Mouse (Mus musculus) thymus, postnatal 25 days (tissue): ENCODE measurements around the gene Tmem163.

ENCODE experiments used
- DNase-seq: peaks from one replicate; pipeline ENCODE4 v3.0.0; 2022

Gene Tmem163

DNA sequence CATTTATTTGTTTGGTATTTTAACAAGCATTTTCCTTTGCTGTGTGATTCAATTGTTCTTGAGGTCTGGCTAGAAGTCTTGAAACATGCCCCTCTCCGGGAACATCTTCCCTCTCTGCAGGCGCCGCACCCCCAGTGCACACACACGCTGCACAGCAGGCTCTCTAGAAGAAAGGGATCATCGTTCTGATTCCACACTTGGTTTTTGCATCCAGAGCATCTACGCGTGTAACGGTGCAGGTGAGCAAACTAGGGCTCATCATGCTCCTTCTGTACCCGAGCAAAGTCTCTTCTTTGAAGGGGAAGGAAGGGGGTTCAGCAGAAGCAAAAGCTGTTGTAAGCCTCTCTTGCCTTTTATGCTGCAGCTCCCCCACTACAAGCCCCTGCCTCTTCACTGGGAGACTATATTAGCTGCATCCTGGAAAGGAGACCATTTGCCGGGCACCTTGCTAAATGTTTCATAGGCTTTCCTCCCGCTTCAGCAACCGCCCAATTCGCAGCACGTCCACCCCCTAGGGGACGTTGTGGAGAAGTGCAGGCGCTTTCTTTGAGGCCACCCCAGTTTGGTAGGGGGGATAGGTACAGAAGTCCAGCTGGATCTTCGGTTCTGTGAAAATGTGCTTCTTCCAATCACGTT, at the start of gene Tmem163:
Gene Tmem163 (minus strand): TSS at position 51 of the 636 bp plus-strand sequence.
- peak; percentile 58 for DNase-seq

DNA sequence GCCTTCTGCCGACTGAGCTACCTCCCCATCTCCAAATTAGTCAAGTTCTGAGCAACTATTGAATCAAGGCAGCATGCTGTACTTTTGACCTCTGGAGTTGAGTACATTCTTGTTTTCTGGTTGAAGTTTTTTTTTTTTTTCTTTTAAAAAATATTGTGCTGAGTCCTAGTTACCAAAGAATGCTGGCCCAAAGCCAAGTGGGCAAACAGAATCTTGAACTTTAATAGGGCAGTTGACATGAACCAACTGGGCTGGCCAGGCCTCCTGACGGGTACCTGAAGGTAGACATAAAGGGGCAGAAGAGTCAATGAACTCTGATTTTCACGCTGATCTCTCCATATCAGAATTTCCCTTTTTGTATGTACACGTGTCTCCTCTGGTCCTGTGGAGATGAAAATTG, 49.7 kb upstream of the Tmem163 start, which contains the start of gene Acmsd:
Gene Acmsd (plus strand): TSS at position 318 of the 400 bp plus-strand sequence.
- DNase-seq: no peak

DNA sequence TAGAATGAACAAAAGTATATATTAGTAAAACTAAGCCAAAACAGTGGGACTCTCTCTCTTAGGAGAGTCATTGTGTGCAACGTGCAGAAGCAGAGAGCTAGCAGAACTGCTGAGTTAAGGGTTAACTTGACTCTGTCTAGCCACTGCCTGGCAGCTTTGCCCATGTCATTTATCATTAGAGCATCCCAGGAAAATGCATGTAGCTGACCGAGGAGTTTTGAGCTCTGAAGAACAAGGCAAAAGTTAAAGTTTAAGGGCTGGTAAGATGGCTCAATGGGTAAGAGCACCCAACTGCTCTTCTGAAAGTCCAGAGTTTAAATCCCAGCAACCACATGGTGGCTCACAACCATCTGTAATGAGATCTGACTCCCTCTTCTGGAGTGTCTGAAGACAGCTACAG, 44.2 kb upstream of the Tmem163 start:
- no peak for DNase-seq

DNA sequence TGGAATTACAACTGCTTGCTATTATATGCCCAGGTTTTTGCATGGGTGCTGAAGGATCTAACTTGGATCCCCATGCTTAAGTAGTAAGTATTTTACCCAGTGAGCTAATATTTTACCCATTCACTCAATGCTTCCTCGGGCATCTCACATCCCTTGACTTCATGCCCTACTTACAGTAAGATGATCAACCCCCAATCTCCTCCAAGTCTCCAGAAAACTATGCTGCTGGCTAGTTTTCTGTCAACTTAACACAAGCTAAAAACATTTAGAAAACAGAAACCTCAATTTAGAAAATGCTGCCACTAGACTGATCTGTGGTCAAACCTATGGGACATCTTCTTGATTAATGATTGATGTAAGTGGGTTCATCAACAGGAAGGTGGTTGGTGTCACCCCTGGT, 38.9 kb upstream of the Tmem163 start:
- DNase-seq: no peak

DNA sequence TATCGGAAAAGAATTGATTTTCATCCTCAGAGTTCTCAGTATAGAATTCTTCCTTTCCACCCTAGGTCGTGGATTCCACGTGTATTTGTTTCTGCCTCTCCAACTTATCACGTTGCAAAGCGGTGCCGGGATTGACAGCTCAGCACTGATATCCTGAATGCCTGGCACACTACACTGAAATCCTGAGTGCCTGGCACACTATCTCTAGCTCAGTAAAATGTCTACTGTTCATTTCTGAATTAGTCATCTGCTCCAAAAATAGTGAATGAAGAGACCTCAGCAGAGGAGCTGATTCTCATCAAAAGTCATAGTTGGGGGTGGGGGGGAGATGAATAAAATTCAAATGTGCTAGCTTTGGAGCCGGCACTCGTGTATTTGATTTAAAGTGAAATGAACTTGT, 37.1 kb upstream of the Tmem163 start:
- no peak for DNase-seq

DNA sequence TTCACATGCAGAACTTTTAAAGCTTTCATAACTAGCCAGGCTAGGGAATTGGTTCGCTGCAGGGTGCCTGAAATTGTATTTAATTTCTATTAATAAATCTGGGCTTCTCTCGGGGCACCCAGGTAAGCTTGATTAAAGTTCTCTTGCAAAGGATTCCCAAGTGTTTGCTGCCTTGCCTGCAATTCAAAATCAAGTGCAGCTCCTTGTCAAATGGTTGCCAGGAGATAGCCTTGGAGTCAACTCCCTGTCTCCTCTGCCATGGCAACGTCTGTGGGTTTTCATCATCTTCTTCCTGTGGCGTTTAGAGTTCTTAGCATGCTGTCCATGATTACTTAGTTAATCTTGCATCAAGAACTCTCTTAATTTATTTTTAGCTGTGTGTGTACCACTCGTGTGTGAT, 26.9 kb upstream of the Tmem163 start:
- no peak for DNase-seq

DNA sequence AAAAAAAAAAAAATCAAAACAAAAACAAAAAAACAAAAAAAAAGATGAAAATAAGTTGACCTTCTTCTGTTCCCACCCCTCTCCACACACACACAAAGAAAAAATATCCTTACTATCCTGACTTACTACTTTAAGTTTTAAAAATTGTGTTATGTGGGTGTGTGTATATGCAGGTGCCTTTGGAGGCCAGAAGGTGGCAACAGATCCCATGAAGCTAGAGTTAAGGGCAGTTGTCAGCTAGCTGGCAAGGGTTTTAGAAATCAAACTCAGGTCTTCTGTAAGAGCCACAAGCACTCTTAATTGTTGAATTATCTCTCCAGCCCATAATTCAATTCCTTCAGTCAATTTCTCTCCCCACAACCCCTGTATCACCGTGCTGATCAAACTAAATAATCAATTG, 22.8 kb upstream of the Tmem163 start:
- DNase-seq: no peak

DNA sequence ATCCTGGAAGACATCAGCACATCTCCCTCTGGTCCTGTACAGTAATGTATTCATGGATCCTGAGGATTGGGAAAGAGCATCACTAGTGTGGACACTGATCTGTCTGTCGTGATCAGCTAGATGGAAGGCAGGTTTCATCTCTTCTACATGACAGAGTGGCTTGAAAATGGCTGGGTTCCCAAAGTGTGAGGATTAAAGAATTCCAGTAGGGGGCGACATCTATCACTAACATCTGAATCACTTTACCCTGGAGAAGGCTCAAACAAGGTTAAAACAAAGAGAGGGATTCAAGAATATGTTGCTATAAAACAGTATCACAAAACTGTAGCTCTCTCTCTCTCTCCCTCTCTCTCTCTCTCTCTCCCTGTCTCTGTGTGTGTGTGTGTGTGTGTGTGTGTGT, 17.2 kb upstream of the Tmem163 start:
- DNase-seq: no peak

DNA sequence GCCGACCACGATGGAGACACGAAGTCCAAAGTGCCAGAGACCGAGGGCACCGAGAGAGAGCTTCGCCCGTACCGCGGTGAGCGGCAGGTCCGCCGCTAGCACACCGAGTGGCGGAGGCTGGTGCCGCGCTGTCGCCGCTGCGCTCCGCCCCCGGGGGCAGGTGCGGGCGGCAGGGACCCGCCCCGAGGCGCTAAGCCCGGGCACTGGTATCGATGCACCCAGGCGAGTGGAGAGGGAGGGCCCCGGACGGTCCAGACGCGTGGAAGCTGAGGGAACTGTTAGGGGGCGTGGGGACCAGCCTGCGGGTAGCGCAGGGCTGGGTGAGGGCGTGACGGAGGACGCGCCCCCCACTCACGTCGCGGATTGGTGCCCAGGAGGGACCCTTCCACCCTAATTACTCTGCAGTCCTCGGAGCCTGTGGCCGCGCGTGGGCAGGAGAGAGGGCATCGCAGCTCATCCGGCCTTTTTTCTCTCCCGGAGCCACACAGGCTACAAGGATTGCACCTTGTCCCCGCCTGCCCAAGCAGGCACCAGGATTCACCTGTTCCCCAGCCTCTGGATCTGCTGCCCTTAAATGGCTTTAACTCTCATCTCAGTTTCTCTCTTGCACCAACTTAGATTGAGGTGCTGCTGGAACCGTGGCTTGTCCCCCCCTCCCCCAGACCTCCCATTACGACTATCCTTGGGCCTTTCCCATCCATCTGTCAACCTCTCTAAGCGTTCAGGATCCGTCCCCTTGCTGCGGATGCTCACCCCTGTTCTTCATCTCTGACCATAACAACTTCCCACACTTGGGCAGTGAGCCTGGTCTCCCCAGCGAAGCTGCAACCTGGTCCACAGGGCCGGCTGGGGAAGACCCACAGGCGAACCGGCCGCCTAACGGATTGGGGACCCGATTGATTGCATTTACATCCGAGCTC, 1.4 kb downstream of the Tmem163 start:
- DNase-seq: peak; percentile 31

DNA sequence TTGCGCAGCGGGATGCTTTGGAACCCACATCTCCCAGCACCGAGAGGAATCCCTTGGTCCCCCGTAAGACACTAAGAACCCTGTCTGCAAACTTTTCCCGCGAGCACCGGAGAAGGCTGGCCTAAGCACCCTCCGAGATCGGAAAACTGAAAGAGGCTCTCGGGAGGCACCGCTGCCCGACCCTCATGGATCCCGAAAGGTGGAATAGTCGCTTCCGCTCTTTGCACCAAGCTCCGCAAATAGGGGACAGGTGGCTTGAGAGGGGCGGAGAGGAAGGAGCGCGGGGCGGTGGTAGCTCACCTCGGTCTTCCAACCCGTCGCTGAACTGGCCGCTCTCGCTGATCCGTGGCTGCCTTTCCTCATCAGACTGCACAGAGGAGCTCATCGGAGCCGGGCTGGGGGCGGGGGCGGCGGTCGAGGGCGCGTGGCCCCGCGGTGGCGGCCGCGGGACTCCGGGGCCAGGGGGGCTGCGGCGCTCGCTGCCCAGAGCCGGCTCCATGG, 2.2 kb downstream of the Tmem163 start:
- DNase-seq: peak; percentile 13

DNA sequence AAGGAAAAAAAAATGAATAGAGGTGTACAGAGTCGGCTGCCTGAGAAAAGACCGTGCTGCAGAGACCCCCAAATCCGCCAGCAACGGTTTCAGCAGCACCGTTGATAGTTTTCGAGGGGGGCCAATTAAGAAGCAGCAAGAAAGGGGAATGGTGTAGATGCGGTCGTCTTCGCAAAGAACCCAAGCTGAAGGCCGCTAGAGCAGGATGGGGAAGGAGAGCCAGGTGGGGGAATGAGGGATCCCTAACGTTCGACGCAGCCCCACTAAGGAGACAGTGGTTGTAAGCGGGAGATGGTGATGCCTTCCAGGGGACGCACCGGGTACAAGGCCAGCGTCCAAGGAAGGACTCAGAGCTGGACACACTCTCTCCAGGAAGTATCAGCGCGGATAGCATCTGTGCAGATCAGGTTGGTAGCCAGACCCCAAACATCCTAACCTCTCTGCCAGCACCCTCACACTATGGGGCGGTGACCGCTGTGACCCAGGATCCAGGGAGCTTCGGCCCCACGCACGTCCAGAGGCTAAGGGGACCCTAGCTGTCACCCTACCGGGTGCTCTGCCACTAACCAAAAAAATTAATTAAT, 2.7 kb downstream of the Tmem163 start:
- no peak for DNase-seq

DNA sequence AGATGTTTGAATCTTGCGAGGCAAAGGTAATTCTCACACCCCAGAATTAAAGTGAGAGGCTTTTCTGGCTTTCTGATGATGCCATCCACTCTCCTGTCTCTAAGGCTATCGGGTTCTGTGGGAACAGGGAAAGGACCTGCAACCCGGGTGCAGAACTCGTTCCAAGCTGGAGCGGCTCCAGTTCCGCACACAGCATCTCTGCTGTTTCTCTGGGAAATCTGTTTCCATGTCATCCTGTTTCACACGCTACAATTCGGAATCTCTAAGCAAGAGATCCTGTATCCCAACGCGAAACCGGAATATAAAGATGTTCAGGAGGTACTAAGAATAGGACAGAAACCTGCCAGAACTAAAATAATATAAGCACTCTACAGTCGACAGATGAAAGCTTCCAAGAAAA, 3.2 kb downstream of the Tmem163 start:
- no peak for DNase-seq

DNA sequence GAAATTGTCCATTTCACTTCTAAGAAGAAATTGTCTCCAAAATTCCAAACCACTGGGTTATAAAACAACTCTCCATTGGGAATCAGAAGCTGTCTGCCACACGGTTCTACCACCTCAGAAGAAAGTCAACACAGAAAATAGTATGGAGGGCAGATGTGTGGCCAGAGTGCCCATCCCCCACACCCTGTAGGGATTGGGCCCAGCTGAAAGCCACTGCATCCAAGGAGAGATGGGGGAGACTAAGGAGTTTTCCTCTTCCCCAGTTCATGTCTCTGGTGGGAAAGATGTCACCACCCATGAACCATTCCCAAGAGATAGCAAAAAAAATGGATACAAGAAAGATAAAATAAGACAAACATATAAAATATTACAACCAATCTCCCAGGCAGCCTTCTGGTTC, 4.1 kb downstream of the Tmem163 start:
- DNase-seq: no peak

DNA sequence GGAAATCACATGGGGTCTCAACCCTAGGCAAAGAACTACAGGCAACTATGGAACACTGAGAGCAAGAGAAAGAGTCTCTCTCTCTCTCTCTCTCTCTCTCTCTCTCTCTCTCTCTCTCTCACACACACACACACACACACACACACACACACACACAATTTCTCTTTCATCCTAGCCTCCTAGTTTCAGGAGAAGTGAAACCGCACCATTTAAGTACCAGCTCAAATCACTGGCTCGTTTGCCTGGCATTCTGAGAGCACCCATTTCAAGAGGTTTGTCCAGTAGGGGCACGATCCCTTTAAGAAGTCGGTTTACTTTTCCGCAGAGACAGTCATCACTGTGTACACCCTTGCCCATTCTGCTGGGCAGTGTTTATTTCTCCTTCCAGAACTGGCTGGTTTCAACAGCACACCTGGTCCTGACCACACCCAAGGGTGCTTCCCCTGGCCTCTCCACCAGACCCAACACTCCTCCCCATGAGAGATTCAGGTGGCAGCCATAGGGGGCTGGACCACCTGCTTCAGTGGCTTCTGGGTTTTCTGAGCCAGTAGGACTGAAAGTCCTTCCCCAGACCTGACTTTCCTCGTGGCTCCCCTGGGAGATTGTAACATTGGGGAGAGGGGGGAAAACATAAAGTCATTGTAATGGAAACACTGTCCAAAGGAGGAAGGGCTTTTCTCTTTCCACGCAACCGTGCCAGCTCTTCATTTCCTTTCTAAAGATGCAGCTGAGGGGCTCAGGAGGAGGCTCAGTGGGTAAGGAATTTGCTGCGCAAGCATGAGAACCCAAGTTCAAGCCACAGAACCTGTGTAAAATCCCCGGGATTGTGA, 5.9 kb downstream of the Tmem163 start:
- DNase-seq: no peak

DNA sequence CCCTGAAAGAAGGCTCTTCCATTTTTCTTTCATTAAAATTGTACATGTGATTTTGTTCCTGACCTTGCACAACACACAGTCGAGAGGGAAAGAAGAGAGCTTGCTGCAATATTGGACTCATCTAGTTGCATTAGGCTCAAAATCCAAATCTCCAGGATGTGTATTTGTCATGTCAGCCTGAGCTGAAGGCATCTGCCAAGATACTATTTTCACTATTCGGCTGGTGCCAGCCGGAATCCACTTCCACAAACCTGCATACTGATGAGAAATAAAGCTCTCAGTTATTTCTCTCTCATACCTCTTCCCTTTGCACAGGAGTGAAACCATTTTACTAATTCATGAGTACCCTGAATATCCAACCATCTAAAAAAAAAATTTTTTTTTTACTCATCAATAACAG, 11.2 kb downstream of the Tmem163 start:
- no peak for DNase-seq

DNA sequence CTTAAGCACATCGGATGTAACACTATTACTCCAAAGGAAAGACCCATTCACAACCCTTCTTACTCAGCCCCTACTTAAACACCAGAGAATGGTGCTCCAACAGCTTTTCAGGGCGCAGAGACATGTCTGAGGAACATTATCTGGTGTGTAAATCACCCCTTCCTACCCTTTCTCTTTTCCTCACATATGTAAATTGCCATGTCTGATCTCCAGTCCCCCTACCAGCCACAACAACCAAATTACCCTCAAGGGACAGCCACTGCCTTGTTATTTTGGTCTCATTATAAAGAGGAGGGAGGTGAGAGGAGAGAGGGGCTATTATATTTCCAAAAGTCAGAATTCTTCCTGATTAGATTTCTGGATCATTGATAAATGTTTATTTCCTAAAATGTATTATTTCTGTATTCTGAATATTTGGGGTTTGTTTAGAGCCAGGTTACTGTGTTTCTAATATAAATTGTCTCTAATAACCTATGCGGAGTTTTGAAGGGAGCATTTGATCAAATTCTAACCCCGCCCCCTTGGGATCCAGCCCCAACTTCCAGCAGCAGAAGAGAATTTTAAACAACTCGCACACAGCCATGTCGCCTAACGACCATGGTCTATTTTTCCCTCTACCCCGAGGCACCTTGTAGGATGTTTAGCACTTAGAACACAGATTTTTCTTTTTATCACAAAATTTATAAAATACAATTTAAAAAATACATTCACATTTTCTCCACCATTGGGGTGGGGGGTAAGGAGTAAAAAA, 12.1 kb downstream of the Tmem163 start:
- no peak for DNase-seq

DNA sequence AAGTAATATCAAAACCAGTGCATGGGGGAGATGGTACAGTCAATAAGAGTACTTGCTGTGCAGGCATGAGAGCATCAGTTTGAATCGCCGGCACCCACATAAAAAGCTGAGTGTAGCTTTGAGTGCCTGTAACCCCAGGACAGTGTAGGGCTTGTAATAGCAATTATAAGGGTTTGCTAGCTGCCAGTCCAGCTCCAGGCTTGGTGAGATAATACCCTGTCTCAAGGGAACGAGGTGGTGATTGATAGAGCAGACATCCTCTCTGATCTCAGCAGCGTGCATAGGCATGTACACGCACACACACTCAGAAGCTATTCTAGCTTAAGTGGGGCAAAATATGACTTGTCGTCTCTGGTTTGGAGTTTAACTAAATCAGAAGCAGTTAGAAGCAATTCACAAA, 13.1 kb downstream of the Tmem163 start:
- no peak for DNase-seq

DNA sequence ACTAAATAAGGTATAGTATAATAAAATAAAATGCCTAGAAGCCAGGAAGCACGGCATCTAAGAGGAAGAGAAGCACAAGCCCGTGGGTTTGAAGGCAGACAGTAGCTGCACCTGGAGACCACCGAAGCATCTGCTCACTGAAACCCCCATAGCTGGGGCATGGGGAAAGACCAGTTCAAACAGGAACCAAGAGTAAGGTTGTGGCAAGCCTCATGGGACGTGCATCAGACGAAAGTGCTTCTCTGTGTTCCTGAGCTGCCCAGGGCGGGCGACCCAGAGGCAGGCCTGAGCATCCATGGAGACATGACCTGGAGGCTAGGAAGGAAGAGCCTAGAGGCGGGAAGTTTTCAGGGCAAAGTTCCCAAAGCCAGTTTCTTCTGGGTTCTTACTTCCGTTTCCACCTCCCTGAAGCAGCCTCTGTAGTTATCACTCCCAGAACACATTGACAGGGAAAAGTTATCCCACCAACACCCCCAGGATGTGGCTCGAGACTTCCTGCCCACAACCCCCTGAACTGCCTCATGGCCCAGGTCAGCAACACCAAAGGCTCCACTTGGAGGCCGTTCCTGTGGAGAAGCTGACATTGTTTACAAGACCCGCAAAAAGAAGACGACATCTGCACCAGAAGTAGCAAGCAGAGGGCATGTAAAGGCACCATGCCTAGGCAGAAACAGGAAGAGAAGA, 16.8 kb downstream of the Tmem163 start:
- peak; percentile 13 for DNase-seq

DNA sequence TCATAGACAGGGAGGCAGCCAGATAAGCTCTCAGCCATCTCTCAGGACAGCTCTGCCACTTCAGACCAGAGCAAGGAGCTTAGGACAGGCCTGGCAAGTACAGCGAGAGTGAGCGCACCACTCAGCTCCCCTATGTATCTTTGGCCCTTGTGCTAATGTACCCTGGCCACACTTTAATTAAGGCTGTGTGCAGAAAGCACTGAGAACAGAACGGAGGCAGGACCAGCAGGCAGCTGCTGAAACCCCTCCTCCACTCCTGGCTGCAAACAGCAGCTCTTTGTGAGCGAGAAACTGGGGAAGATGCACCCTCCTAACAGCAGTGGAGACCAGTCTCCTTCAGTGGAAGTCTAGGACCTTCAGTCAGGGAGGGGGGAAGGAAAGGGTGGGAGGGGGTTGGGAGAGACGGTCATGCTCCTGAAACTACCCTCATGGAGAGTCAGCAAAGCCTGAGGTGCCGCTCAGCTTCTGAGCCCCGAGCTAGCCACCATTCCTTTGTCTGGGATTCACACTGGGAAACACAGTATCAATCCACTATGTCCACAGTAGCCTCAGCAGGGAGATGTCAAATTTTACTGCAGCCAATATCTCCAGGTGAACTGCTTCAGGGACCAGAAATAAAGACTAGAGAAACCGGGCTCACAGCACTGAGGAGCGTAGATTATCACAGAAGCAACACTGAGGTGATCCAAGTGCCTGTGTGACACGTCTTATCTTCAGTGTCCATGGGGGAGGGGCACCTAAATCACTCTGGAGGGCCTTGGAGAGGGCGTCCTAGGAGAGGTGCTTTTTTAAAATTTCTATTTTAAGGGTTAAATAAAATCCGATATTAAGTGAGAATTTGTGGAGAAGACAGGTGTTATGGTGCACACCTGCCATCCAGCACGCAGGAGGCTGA, 18.0 kb downstream of the Tmem163 start:
- DNase-seq: no peak

DNA sequence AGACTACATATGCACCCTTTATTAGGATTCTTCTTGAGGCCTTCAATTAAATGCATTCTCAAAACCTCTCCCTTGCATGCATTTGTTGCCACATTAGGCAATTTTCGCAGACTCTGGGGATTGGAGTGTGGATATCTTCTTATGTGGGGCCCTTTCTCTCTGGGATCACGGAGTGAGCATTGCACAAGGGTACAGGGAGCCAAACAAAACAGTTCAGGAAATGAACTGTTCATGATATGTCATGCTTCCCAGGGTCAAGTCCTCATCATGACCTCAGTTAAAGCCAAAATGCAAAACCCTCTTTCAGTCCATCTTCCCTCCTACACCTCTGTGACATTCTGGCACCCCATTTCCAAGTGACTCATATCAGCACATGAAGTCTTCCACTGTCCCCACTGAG, 27.8 kb downstream of the Tmem163 start:
- DNase-seq: no peak
